In genomic region chr11:68613071-68613711, GRCm38 (mm10) we compare ENCODE assay signal across 14 mouse cellular contexts. TPM values are rescaled to one million over a fixed set of nuclear protein-coding genes. Genes with fewer than 3 reads are reported as not detected.
A peak's percentile ranks its signal among the peaks of the same experiment; 100 is the strongest.
DNase-seq lines count a peak whose midpoint lies in the region; ATAC-seq and TF ChIP-seq lines count a peak whose summit lies in the region.
"Had no signal": no experiment of that assay in that cellular context is flagged by ENCODE, and none has a peak within 500 bp of the region (broad histone marks: within the 10 kb centered on the region; RNA-seq: fewer than 3 reads in every experiment).

No protein-coding gene starts in this region.

- no peak for TF ChIP-seq CTCF in hindbrain, postnatal 0 days (IDR thresholded peaks at IDR 0.05; ENCODE audit: low read depth)

- peak; percentile 35 for DNase-seq in hindbrain, embryonic 10.5 days (ENCODE audit: low spot score)
- DNase-seq in hindbrain, postnatal 0 days (ENCODE audit: low spot score), result no peak
- DNase-seq in embryonic facial prominence, embryonic 14.5 days (ENCODE audit: low spot score), result peak; percentile 56
- peak; percentile 57 to 64 for DNase-seq in heart, postnatal 10 days
- peak; percentile 28 for DNase-seq in lung, postnatal 14 days
- DNase-seq in gastrocnemius, postnatal 36 days, result no peak
- DNase-seq in ovary, postnatal 10 days (ENCODE audit: low spot score), result no peak
- DNase-seq: B cell, adult 2 months; cerebellum, adult 9-11 months; gastrocnemius, postnatal 25 days had no signal

- no peaks in the 10 kb centered on the region for H3K36me3 ChIP-seq in hindbrain, embryonic 10.5 days
- H3K36me3 ChIP-seq in hindbrain, postnatal 0 days (ENCODE audit: insufficient read depth, low read length), result no peaks in the 10 kb centered on the region
- H3K36me3 ChIP-seq in embryonic facial prominence, embryonic 14.5 days (ENCODE audit: control insufficient read depth, insufficient read depth, low read length), result no peaks in the 10 kb centered on the region
- H3K36me3 ChIP-seq: forebrain, embryonic 12.5 days; midbrain, embryonic 15.5 days had no signal

- 58% methylated on average over 5 of the region's 5 CpGs for WGBS in hindbrain, embryonic 10.5 days
- 46% methylated on average over 5 of the region's 5 CpGs for WGBS in hindbrain, postnatal 0 days
- whole genome bisulfite sequencing in embryonic facial prominence, embryonic 14.5 days, result 21% methylated on average over 5 of the region's 5 CpGs

- H3K9ac ChIP-seq in hindbrain, postnatal 0 days (replicated peaks; ENCODE audit: low read length), result no peak overlapping the region
- no peak overlapping the region for H3K9ac ChIP-seq in embryonic facial prominence, embryonic 14.5 days (ENCODE audit: low read depth, low read length)
- H3K9ac ChIP-seq: forebrain, embryonic 12.5 days; midbrain, embryonic 15.5 days had no signal

- no peak overlapping the region for H3K4me2 ChIP-seq in hindbrain, postnatal 0 days (ENCODE audit: low read depth, low read length)
- H3K4me2 ChIP-seq in embryonic facial prominence, embryonic 14.5 days (ENCODE audit: low read depth, low read length), result no peak overlapping the region
- H3K4me2 ChIP-seq: forebrain, embryonic 12.5 days; midbrain, embryonic 15.5 days had no signal

- no peaks in the 10 kb centered on the region for H3K27me3 ChIP-seq in hindbrain, embryonic 10.5 days (ENCODE audit: insufficient read depth, poor library complexity, severe bottlenecking)
- no peaks in the 10 kb centered on the region for H3K27me3 ChIP-seq in hindbrain, postnatal 0 days (ENCODE audit: insufficient read depth, low read length)
- H3K27me3 ChIP-seq in embryonic facial prominence, embryonic 14.5 days (replicated peaks; ENCODE audit: control insufficient read depth, insufficient read depth, low read length), result no peaks in the 10 kb centered on the region
- H3K27me3 ChIP-seq: forebrain, embryonic 12.5 days; midbrain, embryonic 15.5 days had no signal

- no peak overlapping the region for H3K27ac ChIP-seq in hindbrain, embryonic 10.5 days
- H3K27ac ChIP-seq in hindbrain, postnatal 0 days, result no peak overlapping the region
- H3K27ac ChIP-seq in embryonic facial prominence, embryonic 14.5 days (replicated peaks; ENCODE audit: low read depth, low read length), result peak overlapping the region; percentile 50
- H3K27ac ChIP-seq: forebrain, embryonic 12.5 days; midbrain, embryonic 15.5 days had no signal

- H3K9me3 ChIP-seq in hindbrain, embryonic 10.5 days, result no peaks in the 10 kb centered on the region
- H3K9me3 ChIP-seq in hindbrain, postnatal 0 days (ENCODE audit: low read length), result no peaks in the 10 kb centered on the region
- no peaks in the 10 kb centered on the region for H3K9me3 ChIP-seq in embryonic facial prominence, embryonic 14.5 days (ENCODE audit: control insufficient read depth, low read length)
- H3K9me3 ChIP-seq: forebrain, embryonic 12.5 days; midbrain, embryonic 15.5 days had no signal

- H3K4me1 ChIP-seq in hindbrain, embryonic 10.5 days (replicated peaks), result peaks cover 19% of the 10 kb centered on the region
- peaks cover 3% of the 10 kb centered on the region; the same call in 1 of the 2 replicates for H3K4me1 ChIP-seq in hindbrain, postnatal 0 days (ENCODE audit: insufficient read depth, low read length)
- H3K4me1 ChIP-seq in embryonic facial prominence, embryonic 14.5 days (ENCODE audit: control insufficient read depth, insufficient read depth, low read length), result peaks cover 14% of the 10 kb centered on the region
- H3K4me1 ChIP-seq: midbrain, embryonic 15.5 days had no signal

- intact Hi-C loops in heart, postnatal 10 days (cut with DNase I), result no loop called here
- intact Hi-C loops in gastrocnemius, postnatal 36 days (cut with DNase I), result no loop called here

- ATAC-seq in hindbrain, postnatal 0 days, result no peak
- ATAC-seq in embryonic facial prominence, embryonic 14.5 days (ENCODE audit: low read depth), result no peak
- no peak for ATAC-seq in megakaryocyte, adult 5-6 weeks (ENCODE audit: poor library complexity, severe bottlenecking)
- ATAC-seq: midbrain, embryonic 15.5 days had no signal

- no peak overlapping the region for H3K4me3 ChIP-seq in hindbrain, embryonic 10.5 days
- no peak overlapping the region for H3K4me3 ChIP-seq in hindbrain, postnatal 0 days (ENCODE audit: low read length)
- H3K4me3 ChIP-seq in embryonic facial prominence, embryonic 14.5 days (ENCODE audit: low read depth, low read length), result no peak overlapping the region
- H3K4me3 ChIP-seq: forebrain, embryonic 12.5 days; midbrain, embryonic 15.5 days had no signal

RNA-seq across cellular contexts. Expression of gene Ccdc42, which starts 26.4 kb away (rescaled TPM):
- 2.5 and 3.1 TPM in 2 replicates for polyA plus RNA-seq in hindbrain, embryonic 10.5 days (2016; fragmentation: Nextera tagmentation; extraction: Ambion mirVana)
- total RNA-seq in hindbrain, postnatal 0 days (2014; rRNA removed), result 0.25 TPM in 1 of 2 replicates, not detected in the other
- 0.28 and 0.44 TPM in 2 replicates for polyA plus RNA-seq in hindbrain, postnatal 0 days (2015; fragmentation: Nextera tagmentation; extraction: Ambion mirVana)
- polyA plus RNA-seq in embryonic facial prominence, embryonic 14.5 days (2014; fragmentation: Nextera tagmentation; extraction: Ambion mirVana), result 0.28 and 0.64 TPM in 2 replicates
- total RNA-seq in heart, postnatal 10 days (2021), result under 1 TPM; 0.24 to 0.47 TPM
- total RNA-seq in megakaryocyte, adult 5-6 weeks (2015), result not detected in 2 replicates
- not detected in 2 replicates for total RNA-seq in megakaryocyte, adult 5-6 weeks (2017)
- total RNA-seq in gastrocnemius, postnatal 36 days (2021), result not detected
- total RNA-seq: gastrocnemius, postnatal 25 days; liver, adult 2 months had no signal
- polyA plus RNA-seq: liver, adult 2 months had no signal

RNA-seq across cellular contexts. Expression of gene Mfsd6l, which starts 57.2 kb away (rescaled TPM):
- polyA plus RNA-seq in hindbrain, embryonic 10.5 days (2016; fragmentation: Nextera tagmentation; extraction: Ambion mirVana), result 0.17 and 0.22 TPM in 2 replicates
- 0.10 TPM in 1 of 2 replicates, not detected in the other for total RNA-seq in hindbrain, postnatal 0 days (2014; rRNA removed)
- polyA plus RNA-seq in hindbrain, postnatal 0 days (2015; fragmentation: Nextera tagmentation; extraction: Ambion mirVana), result 0.11 TPM in 2 replicates
- polyA plus RNA-seq in embryonic facial prominence, embryonic 14.5 days (2014; fragmentation: Nextera tagmentation; extraction: Ambion mirVana), result 0.92 and 0.93 TPM in 2 replicates
- under 1 TPM; 0.27 to 0.31 TPM for total RNA-seq in heart, postnatal 10 days (2021)
- 0.59 and 1.9 TPM in 2 replicates for total RNA-seq in megakaryocyte, adult 5-6 weeks (2015)
- total RNA-seq in megakaryocyte, adult 5-6 weeks (2017), result 2.4 TPM in 2 replicates
- total RNA-seq in gastrocnemius, postnatal 36 days (2021), result not detected
- total RNA-seq: gastrocnemius, postnatal 25 days; liver, adult 2 months had no signal
- polyA plus RNA-seq: forebrain, embryonic 12.5 days; midbrain, embryonic 15.5 days had no signal

Comparison
In these comparisons a context has a peak if more than half of its experiments do, and no peak if none do; other contexts are left out.
1. DNase-seq: peak in hindbrain, embryonic 10.5 days (single experiment), embryonic facial prominence, embryonic 14.5 days (single experiment), heart, postnatal 10 days (2 of 2) and lung, postnatal 14 days (single experiment); none in hindbrain, postnatal 0 days (single experiment), gastrocnemius, postnatal 36 days (0 of 2) and ovary, postnatal 10 days (single experiment).